Mouse (Mus musculus): ENCODE measurements around the gene Fam240a. TPM values are rescaled to one million over a fixed set of nuclear protein-coding genes. Genes with fewer than 3 reads are reported as not detected.

Gene Fam240a
- polyA plus RNA-seq, 1 experiment: 0.35 TPM

GRCm38 (mm10) chr9:110908631-110909016 lies 8.0 kb downstream of the Fam240a start:
- Histone ChIP-seq H3K4me3 (ENCODE audit: extremely low read depth, insufficient read depth, insufficient read length) (no peak overlapping the region), H3K27ac (ENCODE audit: insufficient read depth, low read length) (peak overlapping the region; percentile 93), H3K27me3 (ENCODE audit: control insufficient read depth, insufficient read depth, low read length) (no peaks in the 10 kb centered on the region), H3K4me1 (ENCODE audit: control insufficient read depth, insufficient read depth, insufficient read length) (peaks cover 11% of the 10 kb centered on the region; the same call in 1 of the 2 replicates), H3K36me3 (ENCODE audit: control insufficient read depth, insufficient read depth, low read length) (no peaks in the 10 kb centered on the region)
- TF ChIP-seq POLR2A (IDR thresholded peaks at IDR 0.05; ENCODE audit: low read depth, low read length): no peak
- 84% methylated on average over 3 of the region's 3 CpGs for WGBS
- DNase-seq (ENCODE audit: low read depth in 1 of 2, low spot score in 2 of 2): no peak

- no peaks in the 10 kb centered on the region for H3K36me3 ChIP-seq (ENCODE audit: control insufficient read depth, insufficient read depth, low read length)
- no peak overlapping the region for H3K4me3 ChIP-seq (ENCODE audit: extremely low read depth, insufficient read depth, insufficient read length)
- TF ChIP-seq POLR2A (IDR thresholded peaks at IDR 0.05; ENCODE audit: low read depth, low read length): no peak
- no peak for TF ChIP-seq CTCF (IDR thresholded peaks at IDR 0.05; ENCODE audit: extremely low read depth, insufficient read depth, insufficient read length, insufficient replicate concordance)
- H3K4me1 ChIP-seq (ENCODE audit: control insufficient read depth, insufficient read depth, insufficient read length): peaks cover 13% of the 10 kb centered on the region; the same call in 1 of the 2 replicates
- no peaks in the 10 kb centered on the region for H3K27me3 ChIP-seq (ENCODE audit: control insufficient read depth, insufficient read depth, low read length)
- 79% methylated on average over 4 of the region's 4 CpGs for WGBS
- no peak for DNase-seq (ENCODE audit: low read depth in 1 of 2, low spot score in 2 of 2)
- H3K27ac ChIP-seq (ENCODE audit: insufficient read depth, low read length): peak overlapping the region; percentile 93
Observed at GRCm38 (mm10) chr9:110907838-110908630, 8.6 kb downstream of the Fam240a start.

- TF ChIP-seq POLR2A (IDR thresholded peaks at IDR 0.05; ENCODE audit: low read depth, low read length) (no peak; the same call in 1 of the 2 replicates), CTCF (IDR thresholded peaks at IDR 0.05; ENCODE audit: extremely low read depth, insufficient read depth, insufficient read length, insufficient replicate concordance) (no peak)
- whole genome bisulfite sequencing: 75% methylated on average over 11 of the region's 11 CpGs
- Histone ChIP-seq H3K4me1 (ENCODE audit: control insufficient read depth, insufficient read depth, insufficient read length) (peaks cover 13% of the 10 kb centered on the region; the same call in 1 of the 2 replicates), H3K4me3 (ENCODE audit: extremely low read depth, insufficient read depth, insufficient read length) (no peak overlapping the region), H3K27me3 (ENCODE audit: control insufficient read depth, insufficient read depth, low read length) (no peaks in the 10 kb centered on the region), H3K27ac (ENCODE audit: insufficient read depth, low read length) (peak overlapping the region; percentile 93), H3K36me3 (ENCODE audit: control insufficient read depth, insufficient read depth, low read length) (no peaks in the 10 kb centered on the region)
- DNase-seq (ENCODE audit: low read depth in 1 of 2, low spot score in 2 of 2): peak in 1 of 2 experiments; percentile 68
Observed at GRCm38 (mm10) chr9:110907201-110907837, 9.3 kb downstream of the Fam240a start.

- H3K27me3 ChIP-seq (ENCODE audit: control insufficient read depth, insufficient read depth, low read length): no peaks in the 10 kb centered on the region
- no peak overlapping the region for H3K4me3 ChIP-seq (ENCODE audit: extremely low read depth, insufficient read depth, insufficient read length)
- H3K4me1 ChIP-seq (ENCODE audit: control insufficient read depth, insufficient read depth, insufficient read length): 0 out of 2 replicates have a peak, but pooled peaks cover 2% of the 10 kb centered on the region
- no peak overlapping the region for H3K27ac ChIP-seq (ENCODE audit: insufficient read depth, low read length)
- no peaks in the 10 kb centered on the region for H3K36me3 ChIP-seq (ENCODE audit: control insufficient read depth, insufficient read depth, low read length)
- 92% methylated on average over 4 of the region's 4 CpGs for WGBS
- no peak for DNase-seq (ENCODE audit: low read depth in 1 of 2, low spot score in 2 of 2)
- TF ChIP-seq CTCF (IDR thresholded peaks at IDR 0.05; ENCODE audit: extremely low read depth, insufficient read depth, insufficient read length, insufficient replicate concordance) (no peak), POLR2A (IDR thresholded peaks at IDR 0.05; ENCODE audit: low read depth, low read length) (no peak)
Observed at GRCm38 (mm10) chr9:110902271-110902670, 14.4 kb downstream of the Fam240a start.

- H3K4me1 ChIP-seq (ENCODE audit: control insufficient read depth, insufficient read depth, insufficient read length): 0 out of 2 replicates have a peak, but pooled peaks cover 2% of the 10 kb centered on the region
- H3K4me3 ChIP-seq (ENCODE audit: extremely low read depth, insufficient read depth, insufficient read length): no peak overlapping the region
- no peaks in the 10 kb centered on the region for H3K36me3 ChIP-seq (ENCODE audit: control insufficient read depth, insufficient read depth, low read length)
- WGBS: 89% methylated on average over 6 of the region's 6 CpGs
- H3K27me3 ChIP-seq (ENCODE audit: control insufficient read depth, insufficient read depth, low read length): no peaks in the 10 kb centered on the region
- no peak overlapping the region for H3K27ac ChIP-seq (ENCODE audit: insufficient read depth, low read length)
- TF ChIP-seq CTCF (IDR thresholded peaks at IDR 0.05; ENCODE audit: extremely low read depth, insufficient read depth, insufficient read length, insufficient replicate concordance): no peak
- TF ChIP-seq POLR2A (IDR thresholded peaks at IDR 0.05; ENCODE audit: low read depth, low read length): no peak
- DNase-seq (ENCODE audit: low read depth in 1 of 2, low spot score in 2 of 2): no peak
Observed at GRCm38 (mm10) chr9:110901204-110901603, 15.5 kb downstream of the Fam240a start.

- DNase-seq (ENCODE audit: low read depth in 1 of 2, low spot score in 2 of 2): no peak
- Histone ChIP-seq H3K27ac (ENCODE audit: insufficient read depth, low read length) (no peak overlapping the region), H3K4me1 (ENCODE audit: control insufficient read depth, insufficient read depth, insufficient read length) (peaks cover 2% of the 10 kb centered on the region; the same call in 1 of the 2 replicates), H3K4me3 (ENCODE audit: extremely low read depth, insufficient read depth, insufficient read length) (no peak overlapping the region), H3K36me3 (ENCODE audit: control insufficient read depth, insufficient read depth, low read length) (no peaks in the 10 kb centered on the region), H3K27me3 (ENCODE audit: control insufficient read depth, insufficient read depth, low read length) (no peaks in the 10 kb centered on the region)
- 68% methylated on average over 10 of the region's 10 CpGs for WGBS
- no peak for TF ChIP-seq POLR2A (IDR thresholded peaks at IDR 0.05; ENCODE audit: low read depth, low read length)
- TF ChIP-seq CTCF (IDR thresholded peaks at IDR 0.05; ENCODE audit: extremely low read depth, insufficient read depth, insufficient read length, insufficient replicate concordance): no peak
Observed at GRCm38 (mm10) chr9:110899451-110900008, 17.1 kb downstream of the Fam240a start.

Data from spleen, adult 2 months (tissue).